Mouse (Mus musculus) monocyte, adult 2 months (primary cell): ENCODE measurements around the gene Cul9.
"Not testable (repeated sequence)": the region's sequence is repeated elsewhere in the genome, so short reads cannot be mapped to it uniquely, and the experiment has no call there.

Experiments
- DNase-seq, 2 experiments: peaks; one replicate each; pipeline ENCODE4 v3.0.0; 2022; ENCODE audit warnings: low spot score in 2 of 2, low read depth in 1 of 2

Gene Cul9

GRCm38 (mm10) chr17:46503847-46504638, 42.1 kb downstream of the Cul9 start:
- no peak for DNase-seq

GRCm38 (mm10) chr17:46502775-46503174, 43.4 kb downstream of the Cul9 start:
- no peak for DNase-seq

- DNase-seq = no peak
These were observed 48.2 kb downstream of the Cul9 start for GRCm38 (mm10) chr17:46497956-46498355.

GRCm38 (mm10) chr17:46496623-46497434, 49.4 kb downstream of the Cul9 start, which contains the start of gene Dnph1:
Dnph1 (plus strand) TSS chr17:46496711.
- peak; percentile 27 to 32 for DNase-seq

- not testable (repeated sequence) for DNase-seq
These were observed 50.1 kb downstream of the Cul9 start for GRCm38 (mm10) chr17:46496081-46496480.

GRCm38 (mm10) chr17:46495486-46495885, 50.7 kb downstream of the Cul9 start:
- DNase-seq = no peak

GRCm38 (mm10) chr17:46487431-46487830, 58.8 kb downstream of the Cul9 start, which contains the start of gene Ttbk1:
Ttbk1 (minus strand) TSS chr17:46487675.
- DNase-seq = no peak

- no peak for DNase-seq
These were observed 59.2 kb downstream of the Cul9 start for GRCm38 (mm10) chr17:46486995-46487394.

- DNase-seq = no peak
These were observed 61.7 kb downstream of the Cul9 start for GRCm38 (mm10) chr17:46484461-46484875.

GRCm38 (mm10) chr17:46484021-46484431, 62.2 kb downstream of the Cul9 start:
- DNase-seq = no peak

- no peak for DNase-seq
These were observed 62.6 kb downstream of the Cul9 start for GRCm38 (mm10) chr17:46483561-46484001.

- no peak for DNase-seq
These were observed 68.9 kb downstream of the Cul9 start for GRCm38 (mm10) chr17:46477286-46477685.

- no peak for DNase-seq
These were observed 69.6 kb downstream of the Cul9 start for GRCm38 (mm10) chr17:46476601-46477000.

GRCm38 (mm10) chr17:46467830-46468229, 78.4 kb downstream of the Cul9 start:
- no peak for DNase-seq

GRCm38 (mm10) chr17:46462226-46462625, 84.0 kb downstream of the Cul9 start:
- DNase-seq = no peak

- DNase-seq = no peak
These were observed 84.8 kb downstream of the Cul9 start for GRCm38 (mm10) chr17:46461347-46461746.

- no peak for DNase-seq
These were observed 85.5 kb downstream of the Cul9 start for GRCm38 (mm10) chr17:46460673-46461072.

GRCm38 (mm10) chr17:46458439-46458838, 87.7 kb downstream of the Cul9 start:
- DNase-seq = no peak

- no peak for DNase-seq
These were observed 88.4 kb downstream of the Cul9 start for GRCm38 (mm10) chr17:46457791-46458190.

- DNase-seq = no peak
These were observed 91.0 kb downstream of the Cul9 start for GRCm38 (mm10) chr17:46455110-46455691.

- no peak for DNase-seq
These were observed 91.6 kb downstream of the Cul9 start for GRCm38 (mm10) chr17:46454539-46454938.
